Mouse (Mus musculus): Measurements from ENCODE around the gene Uqcrq. TPM values are rescaled to one million over a fixed set of nuclear protein-coding genes. Genes with fewer than 3 reads are reported as not detected.
A peak's percentile ranks its signal among the peaks of the same experiment; 100 is the strongest.

Uqcrq gene
- polyA plus RNA-seq (2014; fragmentation: Nextera tagmentation; extraction: Ambion mirVana): 590 and 635 TPM in 2 replicates

DNA sequence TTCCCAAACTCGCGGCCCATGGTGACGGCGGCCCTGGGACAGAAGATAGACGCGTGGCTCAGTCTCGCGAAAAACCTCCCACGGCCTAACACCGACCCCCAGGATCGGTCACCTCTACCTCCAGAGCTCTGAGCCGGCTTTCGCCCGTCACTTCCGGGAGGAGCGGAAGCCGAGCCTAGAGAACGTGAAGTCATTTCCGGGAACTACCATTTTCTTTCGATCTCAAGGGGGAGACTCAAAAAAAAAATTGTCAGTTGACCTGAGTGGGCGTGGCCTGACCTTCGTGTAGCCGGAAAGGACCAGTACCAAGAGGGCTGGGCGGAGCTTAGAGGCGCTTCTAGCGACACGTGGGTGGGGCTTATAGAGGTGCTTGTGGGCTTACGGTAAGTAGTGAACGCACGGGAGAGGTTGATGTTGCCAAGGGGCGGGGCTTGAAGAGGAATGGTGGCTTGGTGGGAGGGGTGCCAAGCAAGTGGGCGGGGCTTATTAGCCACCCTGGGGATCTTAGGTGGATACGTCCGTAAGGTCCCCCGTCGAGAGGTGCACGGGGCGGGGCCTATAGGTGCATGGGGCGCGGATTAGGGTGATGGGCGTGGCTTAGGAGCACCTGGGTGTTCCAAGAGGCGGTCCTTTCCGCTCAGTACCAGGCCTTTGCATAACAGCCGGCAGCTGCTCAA is at the start of gene Uqcrq, which contains the start of gene Gdf9:
Gene Uqcrq (minus strand): TSS at position 162 of the 677 bp plus-strand sequence.
Gene Gdf9 (plus strand): TSS at position 354 of the 677 bp plus-strand sequence.
- Histone ChIP-seq H3K27ac (ENCODE audit: low read depth, low read length) (no peak within 1 kb of the TSS), H3K4me2 (peak within 1 kb of the TSS; percentile 80), H3K4me3 (ENCODE audit: low read depth, low read length) (peak within 1 kb of the TSS; percentile 62), H3K36me3 (ENCODE audit: control insufficient read depth, insufficient read depth, low read length) (no peaks in the 10 kb centered on the region), H3K9ac (ENCODE audit: low read length) (peak within 1 kb of the TSS; percentile 74), H3K9me3 (ENCODE audit: control insufficient read depth, low read length) (no peaks in the 10 kb centered on the region), H3K27me3 (ENCODE audit: control insufficient read depth, insufficient read depth, low read length) (no peaks in the 10 kb centered on the region), H3K4me1 (ENCODE audit: control insufficient read depth, insufficient read depth, low read length) (peaks cover 7% of the 10 kb centered on the region)
- DNase-seq (ENCODE audit: low spot score, missing footprints) (peak; percentile 100), ATAC-seq (ENCODE audit: low FRiP score) (peak; percentile 97)
- 0% methylated on average over 44 of the region's 44 CpGs for WGBS

DNA sequence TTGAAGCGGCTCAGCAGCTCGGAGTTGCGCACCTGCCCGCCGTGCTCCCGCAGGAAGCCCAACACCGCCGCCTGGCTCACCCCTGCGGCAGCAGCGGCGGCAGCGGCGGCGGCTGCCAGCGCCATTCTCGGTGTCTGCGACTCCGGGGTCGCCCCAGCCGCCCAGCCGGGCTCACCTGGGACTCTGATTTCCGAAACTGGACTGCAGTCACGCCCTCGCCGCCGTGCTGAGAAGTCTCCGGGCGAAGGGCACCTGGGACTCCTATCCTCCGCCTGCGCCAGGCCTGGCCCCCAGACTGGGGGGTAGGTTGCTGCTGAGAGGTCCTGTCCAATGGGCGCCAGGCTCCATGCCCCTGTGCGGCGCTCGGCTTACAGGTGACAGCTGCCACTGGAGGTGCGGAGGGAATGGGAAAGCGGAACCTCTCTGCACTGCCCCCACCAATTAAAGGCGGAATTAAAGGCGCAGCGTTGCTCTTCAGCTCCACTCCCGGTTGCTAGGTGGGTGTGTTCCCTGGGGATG is 49.2 kb upstream of the Uqcrq start, which contains the start of the genes Gm9945 and Sowaha:
Gene Gm9945 (plus strand): TSS at position 384 of the 519 bp plus-strand sequence.
Gene Sowaha (minus strand): TSS at position 492 of the 519 bp plus-strand sequence.
- H3K4me2 ChIP-seq: peak within 1 kb of the TSS; percentile 51
- H3K27me3 ChIP-seq (ENCODE audit: control insufficient read depth, insufficient read depth, low read length): peaks cover 55% of the 10 kb centered on the region
- 0 out of 2 replicates have a peak, but pooled peaks have one; percentile 35 for ATAC-seq (ENCODE audit: low FRiP score)
- H3K27ac ChIP-seq (ENCODE audit: low read depth, low read length): no peak within 1 kb of the TSS
- 0 out of 2 replicates have a peak within 1 kb of the TSS, but pooled peaks have one; percentile 9 for H3K9ac ChIP-seq (ENCODE audit: low read length)
- H3K36me3 ChIP-seq (ENCODE audit: control insufficient read depth, insufficient read depth, low read length): no peaks in the 10 kb centered on the region
- peak within 1 kb of the TSS; percentile 39 for H3K4me3 ChIP-seq (ENCODE audit: low read depth, low read length)
- peaks cover 17% of the 10 kb centered on the region for H3K4me1 ChIP-seq (ENCODE audit: control insufficient read depth, insufficient read depth, low read length)
- WGBS: 3% methylated on average over 40 of the region's 40 CpGs
- H3K9me3 ChIP-seq (ENCODE audit: control insufficient read depth, low read length): peaks cover 5% of the 10 kb centered on the region; the same call in 1 of the 2 replicates
- DNase-seq (ENCODE audit: low spot score, missing footprints): peak; percentile 91

DNA sequence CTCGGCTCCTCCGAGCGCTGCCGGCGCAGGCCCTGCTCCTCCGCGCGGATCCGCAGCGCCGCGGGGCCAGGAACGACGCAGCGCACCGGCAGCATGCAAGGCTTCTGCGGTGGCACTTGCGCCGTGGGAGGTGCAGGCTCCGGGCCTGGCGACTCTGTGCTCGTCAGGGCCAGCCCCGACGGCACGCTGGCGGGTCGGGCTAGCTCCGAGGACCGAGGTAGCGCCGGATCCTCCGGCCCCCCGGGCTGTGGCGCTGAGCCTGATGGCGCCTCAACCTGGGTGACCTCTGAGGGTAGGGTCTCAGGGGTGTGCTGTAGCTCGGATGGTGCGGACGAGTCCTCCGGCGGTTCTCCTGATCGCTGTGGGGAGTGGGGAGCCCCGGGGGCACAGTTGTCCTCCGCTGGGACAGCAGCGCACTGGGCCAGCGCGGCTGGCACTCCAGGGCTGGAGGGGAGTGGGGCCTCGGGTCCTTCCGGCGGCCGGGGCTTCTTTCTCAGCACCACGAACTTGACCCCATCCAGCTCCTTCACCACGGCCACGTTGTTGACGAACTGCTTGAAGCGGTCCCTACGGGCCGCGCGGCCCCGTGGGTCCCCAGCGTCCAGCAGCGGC is 48.6 kb upstream of the Uqcrq start:
- H3K4me2 ChIP-seq: peak overlapping the region; percentile 51
- no peak overlapping the region for H3K27ac ChIP-seq (ENCODE audit: low read depth, low read length)
- DNase-seq (ENCODE audit: low spot score, missing footprints): peak; percentile 94
- ATAC-seq (ENCODE audit: low FRiP score): no peak
- peaks cover 17% of the 10 kb centered on the region for H3K4me1 ChIP-seq (ENCODE audit: control insufficient read depth, insufficient read depth, low read length)
- H3K36me3 ChIP-seq (ENCODE audit: control insufficient read depth, insufficient read depth, low read length): no peaks in the 10 kb centered on the region
- H3K9ac ChIP-seq (ENCODE audit: low read length): 0 out of 2 replicates have a peak overlapping the region, but pooled peaks have one; percentile 9
- WGBS: 2% methylated on average over 59 of the region's 62 CpGs
- peaks cover 55% of the 10 kb centered on the region for H3K27me3 ChIP-seq (ENCODE audit: control insufficient read depth, insufficient read depth, low read length)
- peaks cover 5% of the 10 kb centered on the region; the same call in 1 of the 2 replicates for H3K9me3 ChIP-seq (ENCODE audit: control insufficient read depth, low read length)
- H3K4me3 ChIP-seq (ENCODE audit: low read depth, low read length): peak overlapping the region; percentile 39

DNA sequence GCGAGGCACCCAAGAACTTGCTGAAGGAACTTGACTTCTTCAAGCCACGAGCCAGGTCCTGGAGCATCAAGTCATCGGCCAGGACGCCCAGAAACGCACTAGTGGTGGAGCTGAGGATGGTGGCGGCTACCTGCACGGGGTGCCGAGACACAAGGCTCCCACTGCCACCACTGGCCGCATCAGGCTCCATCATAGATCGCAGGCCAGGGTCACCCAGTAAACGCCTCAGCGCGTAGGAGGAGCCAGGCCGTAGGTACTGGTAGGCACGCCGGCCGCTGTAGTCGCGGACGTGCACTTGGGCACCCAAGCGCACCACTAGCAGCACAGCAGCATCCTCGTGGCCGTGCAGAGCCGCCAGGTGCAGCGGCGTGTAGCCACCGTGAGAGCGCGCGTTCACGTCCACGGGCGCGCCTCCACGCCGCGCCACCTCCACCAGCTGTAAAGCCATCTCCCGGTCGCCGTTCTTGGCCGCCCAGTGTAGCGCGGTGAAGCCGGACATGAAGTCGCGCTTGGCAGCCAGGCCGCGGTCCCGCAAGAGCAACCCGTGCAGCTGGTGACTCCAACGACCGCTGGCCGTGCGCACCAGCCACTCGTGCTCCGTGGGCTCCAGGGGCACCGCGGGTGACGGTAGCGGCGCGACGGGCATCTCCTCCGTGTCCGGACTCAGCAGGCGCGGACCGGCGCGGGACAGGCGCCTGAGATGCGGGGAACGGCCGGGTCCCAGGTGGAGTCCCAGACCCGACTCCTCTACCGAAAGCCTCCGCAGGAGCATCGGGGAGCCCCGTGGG is 47.9 kb upstream of the Uqcrq start:
- no peak for ATAC-seq (ENCODE audit: low FRiP score)
- Histone ChIP-seq H3K9me3 (ENCODE audit: control insufficient read depth, low read length) (peaks cover 5% of the 10 kb centered on the region; the same call in 1 of the 2 replicates), H3K4me1 (ENCODE audit: control insufficient read depth, insufficient read depth, low read length) (peaks cover 17% of the 10 kb centered on the region), H3K4me2 (peak overlapping the region; percentile 51), H3K27me3 (ENCODE audit: control insufficient read depth, insufficient read depth, low read length) (peaks cover 59% of the 10 kb centered on the region), H3K27ac (ENCODE audit: low read depth, low read length) (no peak overlapping the region), H3K4me3 (ENCODE audit: low read depth, low read length) (peak overlapping the region; percentile 39), H3K9ac (ENCODE audit: low read length) (no peak overlapping the region), H3K36me3 (ENCODE audit: control insufficient read depth, insufficient read depth, low read length) (no peaks in the 10 kb centered on the region)
- peak; percentile 94 for DNase-seq (ENCODE audit: low spot score, missing footprints)
- 5% methylated on average over 79 of the region's 79 CpGs for WGBS

DNA sequence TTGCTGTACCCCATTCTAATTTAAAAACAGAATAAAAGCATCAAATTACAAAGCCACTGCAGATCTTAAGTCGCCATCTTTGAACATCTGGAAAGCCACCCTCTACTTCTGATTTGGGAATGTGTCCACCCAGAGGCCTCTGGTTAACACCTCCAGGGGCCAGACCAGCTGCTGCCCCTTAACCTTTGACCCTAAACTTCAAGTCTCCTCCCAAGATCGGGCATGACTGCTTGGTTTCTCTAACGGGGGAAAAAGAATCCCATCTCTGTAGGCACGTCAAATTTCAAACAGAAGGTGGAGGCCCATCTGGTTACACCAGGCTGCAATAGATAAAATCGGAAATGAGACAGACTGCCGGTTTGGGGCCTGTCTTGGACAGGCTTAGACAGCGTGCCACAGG is 47.2 kb upstream of the Uqcrq start:
- H3K9me3 ChIP-seq (ENCODE audit: control insufficient read depth, low read length): peaks cover 5% of the 10 kb centered on the region; the same call in 1 of the 2 replicates
- no peak overlapping the region for H3K4me3 ChIP-seq (ENCODE audit: low read depth, low read length)
- H3K9ac ChIP-seq (ENCODE audit: low read length): no peak overlapping the region
- DNase-seq (ENCODE audit: low spot score, missing footprints) (no peak), ATAC-seq (ENCODE audit: low FRiP score) (no peak)
- no peak overlapping the region for H3K4me2 ChIP-seq
- H3K36me3 ChIP-seq (ENCODE audit: control insufficient read depth, insufficient read depth, low read length): no peaks in the 10 kb centered on the region
- peaks cover 17% of the 10 kb centered on the region for H3K4me1 ChIP-seq (ENCODE audit: control insufficient read depth, insufficient read depth, low read length)
- H3K27ac ChIP-seq (ENCODE audit: low read depth, low read length): no peak overlapping the region
- WGBS: 38% methylated on average over 7 of the region's 7 CpGs
- H3K27me3 ChIP-seq (ENCODE audit: control insufficient read depth, insufficient read depth, low read length): peaks cover 61% of the 10 kb centered on the region

DNA sequence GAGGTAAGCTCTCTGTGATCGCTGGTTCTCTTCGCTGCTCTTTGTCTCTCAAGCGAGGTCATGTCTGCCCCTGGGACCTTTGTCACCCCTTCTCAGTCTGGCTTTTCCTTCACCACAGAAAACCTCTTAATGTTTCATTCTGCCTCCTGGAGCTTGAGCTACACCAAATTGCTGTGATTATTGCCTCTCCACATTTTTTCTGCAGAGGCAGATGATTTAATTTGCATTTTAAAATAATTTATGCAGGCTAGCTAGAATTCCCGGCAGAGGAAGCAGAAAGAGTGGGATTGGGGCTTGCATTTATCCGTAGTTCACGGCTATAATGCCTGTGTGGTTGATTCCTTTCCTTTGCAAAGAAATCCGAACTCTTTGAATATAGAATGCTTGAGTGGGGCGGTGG is 45.0 kb upstream of the Uqcrq start:
- ATAC-seq (ENCODE audit: low FRiP score) (peak; percentile 45; the same call in 1 of the 2 replicates), DNase-seq (ENCODE audit: low spot score, missing footprints) (no peak)
- 14% methylated on average over 8 of the region's 8 CpGs for WGBS
- peaks cover 20% of the 10 kb centered on the region for H3K4me1 ChIP-seq (ENCODE audit: control insufficient read depth, insufficient read depth, low read length)
- H3K4me2 ChIP-seq: peak overlapping the region; percentile 30; the same call in 1 of the 2 replicates
- H3K36me3 ChIP-seq (ENCODE audit: control insufficient read depth, insufficient read depth, low read length): no peaks in the 10 kb centered on the region
- H3K27ac ChIP-seq (ENCODE audit: low read depth, low read length): no peak overlapping the region
- H3K4me3 ChIP-seq (ENCODE audit: low read depth, low read length): no peak overlapping the region
- H3K9me3 ChIP-seq (ENCODE audit: control insufficient read depth, low read length): peaks cover 5% of the 10 kb centered on the region; the same call in 1 of the 2 replicates
- H3K9ac ChIP-seq (ENCODE audit: low read length): no peak overlapping the region; the same call in 1 of the 2 replicates
- peaks cover 57% of the 10 kb centered on the region for H3K27me3 ChIP-seq (ENCODE audit: control insufficient read depth, insufficient read depth, low read length)

DNA sequence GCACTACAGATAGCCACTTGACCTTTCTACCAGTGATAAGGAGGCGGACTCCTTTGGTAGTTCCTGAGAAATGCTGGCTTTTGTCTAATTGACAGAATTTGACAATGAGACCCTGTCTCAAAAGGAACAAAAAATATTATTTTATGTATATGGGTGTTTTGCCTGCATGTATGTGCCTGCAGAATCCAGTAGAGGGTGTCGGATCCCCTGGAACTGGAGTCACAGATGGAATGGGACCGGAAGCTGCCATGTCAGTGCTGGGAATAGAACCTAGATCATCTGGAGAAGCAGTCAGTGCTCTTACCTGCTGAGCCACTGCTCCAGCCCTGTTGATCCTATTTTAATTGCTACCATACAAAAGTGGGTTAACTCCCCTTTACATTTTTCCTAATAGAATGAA is 42.1 kb upstream of the Uqcrq start:
- Histone ChIP-seq H3K36me3 (ENCODE audit: control insufficient read depth, insufficient read depth, low read length) (no peaks in the 10 kb centered on the region), H3K9me3 (ENCODE audit: control insufficient read depth, low read length) (no peaks in the 10 kb centered on the region), H3K4me1 (ENCODE audit: control insufficient read depth, insufficient read depth, low read length) (peaks cover 20% of the 10 kb centered on the region), H3K9ac (ENCODE audit: low read length) (no peak overlapping the region), H3K27me3 (ENCODE audit: control insufficient read depth, insufficient read depth, low read length) (peaks cover 38% of the 10 kb centered on the region), H3K4me3 (ENCODE audit: low read depth, low read length) (no peak overlapping the region), H3K27ac (ENCODE audit: low read depth, low read length) (no peak overlapping the region), H3K4me2 (no peak overlapping the region)
- DNase-seq (ENCODE audit: low spot score, missing footprints): no peak
- WGBS: 80% methylated on average over 3 of the region's 3 CpGs
- no peak for ATAC-seq (ENCODE audit: low FRiP score)

DNA sequence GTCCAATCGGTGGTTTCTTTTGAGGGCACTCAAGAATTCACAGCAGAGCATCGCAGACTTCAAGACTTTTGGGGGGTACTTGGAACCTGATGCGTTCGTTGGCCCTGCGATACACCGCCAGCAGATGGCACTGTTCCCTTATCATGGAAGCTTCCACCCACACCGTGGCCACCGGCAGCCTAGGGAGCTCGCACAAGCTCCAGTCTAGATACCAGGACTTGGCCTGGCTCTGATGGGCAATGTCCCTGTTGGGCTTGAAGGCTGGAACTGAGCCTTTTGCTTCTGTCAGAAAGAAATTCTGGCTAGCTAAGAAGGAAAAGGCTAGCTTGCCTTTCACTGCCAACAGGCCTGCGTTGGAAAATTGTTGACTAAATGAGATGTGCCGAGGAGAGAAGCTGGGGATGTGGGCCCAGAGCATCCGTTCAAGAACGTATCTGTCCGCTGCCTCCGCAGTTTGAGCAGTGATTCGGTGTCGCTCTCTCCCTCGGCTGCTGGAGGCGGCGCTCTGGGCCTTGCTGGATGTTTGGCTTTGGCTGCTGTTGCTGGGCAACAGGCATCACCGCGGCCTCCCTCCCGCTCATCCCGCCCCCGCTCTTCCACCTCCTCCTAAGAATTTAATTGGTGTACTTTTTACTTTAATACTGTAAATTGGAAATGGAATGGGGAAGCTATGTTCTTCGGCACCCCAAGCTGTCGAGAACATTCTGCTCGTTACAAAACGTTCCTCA is 39.5 kb upstream of the Uqcrq start, which contains the start of gene Gm9837:
Gene Gm9837 (minus strand): TSS at position 512 of the 728 bp plus-strand sequence.
- H3K9me3 ChIP-seq (ENCODE audit: control insufficient read depth, low read length): no peaks in the 10 kb centered on the region
- no peaks in the 10 kb centered on the region for H3K36me3 ChIP-seq (ENCODE audit: control insufficient read depth, insufficient read depth, low read length)
- peaks cover 46% of the 10 kb centered on the region for H3K27me3 ChIP-seq (ENCODE audit: control insufficient read depth, insufficient read depth, low read length)
- ATAC-seq (ENCODE audit: low FRiP score) (peak; percentile 82), DNase-seq (ENCODE audit: low spot score, missing footprints) (peak; percentile 98)
- 2% methylated on average over 29 of the region's 29 CpGs for WGBS
- H3K9ac ChIP-seq (ENCODE audit: low read length): peak within 1 kb of the TSS; percentile 7
- H3K27ac ChIP-seq (ENCODE audit: low read depth, low read length): no peak within 1 kb of the TSS
- peak within 1 kb of the TSS; percentile 1 for H3K4me3 ChIP-seq (ENCODE audit: low read depth, low read length)
- peaks cover 9% of the 10 kb centered on the region for H3K4me1 ChIP-seq (ENCODE audit: control insufficient read depth, insufficient read depth, low read length)
- H3K4me2 ChIP-seq: peak within 1 kb of the TSS; percentile 34

Data from midbrain, embryonic 11.5 days (tissue).